Mouse (Mus musculus): Measurements from ENCODE around the gene Nostrin.

Nostrin gene

DNA sequence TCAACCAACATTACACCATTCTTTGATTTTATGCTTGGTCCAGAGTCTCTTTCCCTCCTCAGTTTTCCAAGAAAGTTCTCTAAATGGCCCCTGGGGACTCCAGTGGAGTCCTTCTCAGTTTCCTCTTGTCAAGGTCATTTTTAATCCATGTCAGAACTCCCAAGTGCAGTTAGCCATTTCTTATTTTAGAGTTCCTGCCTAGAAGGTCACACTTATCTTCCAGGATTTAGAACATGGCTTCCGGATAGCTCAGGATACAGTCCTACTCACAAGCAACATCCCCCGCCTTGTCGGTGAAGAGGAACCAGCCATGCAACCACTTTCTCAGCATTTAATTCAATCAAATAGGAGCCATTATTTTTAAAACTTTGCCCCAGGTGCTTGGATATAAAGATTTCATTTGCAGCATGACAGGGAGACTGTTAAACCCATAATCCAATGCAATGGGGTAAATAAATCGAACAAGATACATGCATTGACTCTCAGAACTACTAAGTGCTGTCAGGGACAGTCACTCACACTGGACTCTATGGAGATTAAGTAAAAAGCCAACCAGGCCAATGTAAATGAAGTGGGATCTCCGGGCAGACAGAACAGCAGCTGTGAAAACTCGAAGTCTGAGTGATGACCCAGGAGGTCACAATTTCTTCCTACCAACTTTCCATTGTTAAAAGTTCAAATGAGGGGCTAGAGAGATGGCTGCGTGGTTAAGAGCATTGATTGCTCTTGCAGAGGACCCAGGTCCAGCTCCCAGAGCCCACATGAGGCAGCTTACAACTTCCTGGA, 6.0 kb upstream of the Nostrin start:
- no peak for DNase-seq (ENCODE audit: low spot score in 2 of 2)

DNA sequence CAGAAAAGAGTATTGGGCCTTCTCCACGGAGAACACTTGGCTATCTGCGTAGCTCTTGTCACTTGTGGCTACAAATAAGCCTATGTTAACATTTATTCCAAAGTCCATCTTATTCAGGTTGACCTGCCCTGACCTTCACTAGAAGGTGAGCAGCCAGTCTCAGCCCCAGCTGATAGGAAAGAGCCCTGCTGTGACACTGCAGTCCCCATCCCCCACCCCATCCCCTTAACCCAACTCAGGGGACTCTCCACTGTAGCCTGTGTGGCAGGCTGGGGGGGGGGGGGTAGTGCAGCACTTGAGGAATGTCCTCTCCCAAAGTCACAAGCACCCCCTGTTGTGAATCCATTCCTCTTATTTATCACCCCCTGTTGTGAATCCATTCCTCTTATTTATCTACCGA, 3.6 kb upstream of the Nostrin start:
- no peak for DNase-seq (ENCODE audit: low spot score in 2 of 2)

DNA sequence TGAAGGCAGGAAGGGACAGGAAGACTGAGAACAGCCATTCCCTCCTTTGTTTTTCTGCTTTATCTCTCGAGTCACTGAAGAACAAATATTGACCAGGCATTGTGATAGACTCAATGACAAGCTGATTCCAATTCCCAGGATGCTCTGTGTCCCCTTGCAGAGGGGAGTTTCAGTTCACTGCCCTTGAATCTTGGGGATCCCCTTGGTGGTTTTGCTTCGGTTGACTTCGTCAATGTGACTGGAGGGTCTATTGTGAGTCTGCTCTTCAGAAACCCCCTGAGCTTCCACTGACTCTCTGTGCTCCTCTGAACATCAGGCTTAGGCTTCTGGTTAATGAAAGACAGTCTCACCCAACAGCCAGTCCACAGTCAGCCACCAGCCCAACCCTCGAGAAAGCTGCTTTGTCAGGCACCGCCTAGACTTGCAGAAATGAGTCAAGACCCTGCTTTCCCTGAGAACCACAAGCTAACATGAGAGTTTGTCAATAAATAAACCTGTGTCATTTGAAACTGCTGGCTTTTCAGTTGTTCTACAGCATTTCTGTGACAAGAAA, 3.0 kb upstream of the Nostrin start:
- DNase-seq (ENCODE audit: low spot score in 2 of 2), result no peak

DNA sequence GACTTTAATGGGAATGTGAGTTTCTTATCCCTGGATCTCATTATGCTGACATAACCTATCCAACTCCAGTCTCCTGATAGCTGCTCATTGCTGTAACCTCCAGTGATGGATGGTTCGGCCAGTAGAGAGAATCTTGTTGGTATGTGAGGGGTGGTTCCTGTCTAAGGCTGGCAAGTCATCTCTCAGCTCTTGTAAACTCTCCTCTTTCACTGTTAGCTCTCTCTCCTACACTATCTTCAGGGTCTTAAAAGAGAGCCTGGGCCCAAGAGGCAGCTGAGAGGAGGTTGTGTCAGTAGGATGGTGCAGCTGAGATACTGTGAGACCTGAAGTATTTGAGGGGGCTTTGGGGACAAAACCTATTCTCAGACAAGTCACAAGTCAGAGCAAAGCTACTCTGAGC, 1.4 kb upstream of the Nostrin start:
- no peak for DNase-seq (ENCODE audit: low spot score in 2 of 2)

DNA sequence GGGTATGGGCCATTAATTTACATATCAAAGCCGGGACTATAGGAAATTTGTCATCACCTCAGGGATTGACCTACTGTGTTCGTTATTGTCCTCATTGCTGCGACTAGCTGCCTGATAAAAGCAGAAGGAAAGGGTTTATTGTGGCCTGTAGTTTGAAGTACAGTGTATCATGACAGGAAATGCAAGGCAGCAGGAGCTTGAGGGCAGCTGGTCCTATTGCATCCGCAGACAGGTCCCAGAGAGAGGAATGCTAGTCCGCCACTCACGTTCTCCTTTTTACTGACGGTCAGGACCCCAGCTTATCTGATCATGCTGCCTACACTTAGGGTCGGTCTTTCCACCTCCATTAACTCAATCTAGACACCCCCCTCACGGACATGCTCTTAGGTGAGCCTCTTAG, 663 bp upstream of the Nostrin start:
- no peak for DNase-seq (ENCODE audit: low spot score in 2 of 2)

DNA sequence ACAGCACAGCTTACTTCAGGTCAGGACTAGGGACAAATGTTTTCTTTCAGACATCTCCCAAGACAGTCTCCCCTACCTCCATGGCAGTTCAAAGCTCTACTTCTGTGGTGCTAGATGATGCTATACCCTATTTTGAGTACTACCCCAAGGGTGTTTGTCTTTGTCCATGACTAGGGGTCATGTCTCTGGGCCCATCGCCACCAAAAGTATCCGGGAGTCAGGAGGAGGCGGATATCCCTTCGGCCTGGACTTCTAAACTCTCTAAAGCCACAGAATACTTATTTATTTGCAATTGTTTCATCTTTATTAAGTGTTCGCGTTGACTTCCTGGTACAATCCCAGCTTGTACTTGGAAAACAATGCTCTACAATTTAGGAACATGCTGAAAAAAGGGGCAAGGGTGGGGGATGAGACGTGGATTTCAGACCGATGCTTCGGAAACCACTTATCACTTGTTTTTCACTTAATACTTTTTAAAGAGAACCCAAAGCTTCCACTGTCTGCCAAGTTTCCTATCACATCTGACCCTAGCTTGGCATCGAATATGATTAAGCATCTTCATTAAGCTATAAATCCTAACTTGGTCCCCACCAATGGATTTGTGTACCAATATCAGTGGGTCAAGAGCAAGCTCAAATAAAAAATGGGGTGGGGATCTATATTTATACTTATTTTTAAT, 1.9 kb downstream of the Nostrin start:
- DNase-seq (ENCODE audit: low spot score in 2 of 2), result no peak

DNA sequence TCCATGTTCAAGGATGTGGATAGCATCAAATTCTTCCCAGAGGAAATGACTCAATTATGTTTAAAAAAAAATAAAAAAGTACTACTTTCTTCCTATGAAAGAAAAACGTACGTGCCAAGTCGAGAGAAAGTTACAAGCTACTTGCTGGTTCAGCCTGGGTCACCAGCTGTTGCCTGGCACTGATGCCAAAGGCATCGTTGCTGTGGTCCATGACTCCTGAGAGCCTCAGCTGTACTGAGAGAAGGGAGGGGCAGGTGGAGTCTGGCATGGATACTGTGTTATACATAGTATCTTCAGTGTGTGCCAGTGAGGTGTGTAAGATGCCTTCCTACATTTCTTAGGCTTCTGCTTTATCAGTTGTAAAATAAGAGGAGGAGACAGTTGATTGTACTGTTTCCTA, 3.2 kb downstream of the Nostrin start:
- DNase-seq (ENCODE audit: low spot score in 2 of 2), result no peak

DNA sequence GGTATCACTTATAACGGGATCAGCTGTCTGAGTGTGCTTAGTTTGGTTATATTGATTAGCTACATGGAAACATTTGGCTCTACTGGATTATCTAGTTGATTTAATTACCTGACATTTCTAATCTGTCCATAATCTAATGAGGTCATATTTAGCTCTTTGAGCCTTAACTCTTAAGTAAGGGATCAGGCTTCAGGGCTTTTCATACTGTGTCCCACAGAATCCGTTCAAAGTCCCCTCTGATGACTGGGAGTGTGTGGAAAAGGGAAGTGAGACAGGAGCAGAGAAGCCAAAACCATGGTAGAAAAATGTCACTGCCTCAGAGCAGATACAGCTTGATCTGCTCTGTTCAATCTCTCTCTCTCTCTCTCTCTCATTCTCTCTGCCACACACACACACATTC, 4.6 kb downstream of the Nostrin start:
- DNase-seq (ENCODE audit: low spot score in 2 of 2), result no peak

DNA sequence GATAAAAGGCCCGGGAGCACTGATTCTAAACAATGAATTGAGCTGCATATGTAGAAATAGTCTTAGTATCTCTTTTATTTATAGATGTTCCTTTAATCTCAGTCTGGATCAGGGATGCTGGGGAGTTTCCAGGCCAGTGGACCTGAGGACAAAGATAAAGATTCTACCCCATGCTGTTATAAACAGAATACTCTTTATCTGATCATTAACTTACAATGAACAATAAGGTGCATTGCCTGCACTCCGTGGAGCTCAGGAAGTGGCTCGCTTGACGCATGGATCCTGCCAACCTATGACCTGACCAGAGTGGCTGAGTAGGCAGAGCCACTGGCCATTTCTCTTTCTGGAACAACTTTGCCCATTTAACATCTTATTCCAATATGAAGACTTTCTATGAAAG, 5.2 kb downstream of the Nostrin start:
- DNase-seq (ENCODE audit: low spot score in 2 of 2), result no peak

DNA sequence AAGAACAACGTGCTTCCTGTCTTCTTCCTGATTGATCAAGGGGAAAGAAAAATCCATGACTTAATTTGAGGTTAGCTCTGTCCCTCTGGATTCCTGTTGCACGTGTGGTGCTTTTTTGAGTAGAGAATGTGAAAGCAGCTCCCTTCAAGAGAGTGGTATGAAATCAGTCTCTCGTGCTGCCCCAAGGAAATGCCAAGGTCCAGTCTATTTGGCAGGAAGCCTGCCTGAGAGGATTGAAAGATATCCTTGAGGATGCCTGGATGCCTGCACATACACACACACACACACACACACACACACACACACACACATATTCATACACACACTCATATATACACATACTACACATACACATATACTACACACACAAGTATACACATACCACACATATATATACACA, 13.1 kb downstream of the Nostrin start:
- no peak for DNase-seq (ENCODE audit: low spot score in 2 of 2)

DNA sequence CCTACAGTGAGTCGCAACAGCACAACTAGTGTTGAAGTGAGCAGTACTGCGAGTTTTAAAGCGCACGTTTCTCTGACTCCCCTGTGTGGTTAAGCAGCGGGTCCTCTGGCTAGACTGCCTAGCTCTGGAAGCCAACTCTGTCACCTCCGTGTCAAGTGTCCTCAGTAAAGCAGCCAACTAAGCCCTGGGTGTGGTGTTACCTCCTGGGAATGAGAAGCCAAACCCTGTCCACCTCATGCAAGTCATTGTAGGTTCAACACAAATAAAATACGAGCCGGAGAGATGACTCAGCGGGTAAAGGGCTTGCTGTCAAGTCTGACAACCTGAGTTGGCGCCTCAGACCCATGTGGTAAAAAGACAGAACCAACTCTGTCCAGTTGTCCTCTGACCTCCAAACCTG, 13.6 kb downstream of the Nostrin start:
- DNase-seq (ENCODE audit: low spot score in 2 of 2), result no peak

DNA sequence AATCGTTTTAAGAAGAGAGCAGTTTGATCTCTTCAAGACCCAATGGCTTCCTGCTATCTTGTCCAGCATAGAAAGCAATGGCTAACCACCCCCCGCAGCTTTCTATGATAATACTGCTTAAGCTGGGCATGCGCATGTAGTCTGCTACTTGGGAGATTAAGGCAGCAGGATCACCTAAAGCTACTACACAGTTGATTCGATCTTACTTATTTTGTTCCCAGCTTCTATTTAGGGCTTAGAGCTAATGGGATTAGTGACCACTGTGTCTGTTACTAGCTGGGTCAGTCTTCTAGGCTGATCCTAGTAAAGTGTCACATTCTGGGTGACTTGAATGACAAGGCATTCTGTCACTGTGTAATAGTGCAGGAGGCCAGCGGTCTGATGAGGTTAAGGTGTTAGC, 15.2 kb downstream of the Nostrin start:
- DNase-seq (ENCODE audit: low spot score in 2 of 2), result no peak

DNA sequence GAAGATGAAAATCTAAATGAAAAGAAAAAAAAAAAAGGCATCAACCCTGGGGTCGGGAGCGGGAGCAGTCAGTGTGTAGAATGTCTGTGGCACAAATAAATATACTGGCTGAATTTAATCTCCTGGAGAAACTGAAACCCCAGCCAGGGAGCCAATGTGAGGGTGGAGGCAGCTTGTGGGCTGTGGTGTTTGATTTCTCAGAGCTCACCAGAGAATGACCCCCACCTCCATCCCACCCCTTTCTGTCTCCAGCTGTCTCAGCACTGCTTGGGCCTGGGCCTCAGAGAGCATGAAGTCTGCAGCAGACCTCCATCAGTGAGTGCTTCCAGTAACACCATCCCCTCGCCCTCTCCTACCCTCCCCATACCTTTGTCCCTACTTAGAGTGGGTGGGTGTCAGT, 20.3 kb downstream of the Nostrin start:
- DNase-seq (ENCODE audit: low spot score in 2 of 2), result no peak

DNA sequence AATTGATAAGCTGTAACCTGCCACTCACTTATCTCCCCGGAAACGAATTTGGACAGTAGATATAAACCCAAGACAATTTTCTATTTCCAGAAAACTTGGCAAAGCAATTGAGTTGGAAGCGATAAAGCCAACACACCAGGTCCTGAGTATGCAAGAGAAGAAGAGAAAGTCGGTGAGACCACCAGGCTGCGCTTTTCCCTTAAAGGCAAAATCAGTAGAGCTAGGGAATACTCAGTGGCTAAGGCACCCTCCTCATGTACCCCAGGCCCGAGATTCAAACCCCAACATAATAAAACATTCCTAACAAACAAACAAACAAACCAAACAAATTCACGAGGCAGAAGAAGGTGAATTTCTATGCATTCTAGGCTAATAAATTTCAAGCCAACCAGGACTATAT, 20.7 kb downstream of the Nostrin start:
- no peak for DNase-seq (ENCODE audit: low spot score in 2 of 2)

DNA sequence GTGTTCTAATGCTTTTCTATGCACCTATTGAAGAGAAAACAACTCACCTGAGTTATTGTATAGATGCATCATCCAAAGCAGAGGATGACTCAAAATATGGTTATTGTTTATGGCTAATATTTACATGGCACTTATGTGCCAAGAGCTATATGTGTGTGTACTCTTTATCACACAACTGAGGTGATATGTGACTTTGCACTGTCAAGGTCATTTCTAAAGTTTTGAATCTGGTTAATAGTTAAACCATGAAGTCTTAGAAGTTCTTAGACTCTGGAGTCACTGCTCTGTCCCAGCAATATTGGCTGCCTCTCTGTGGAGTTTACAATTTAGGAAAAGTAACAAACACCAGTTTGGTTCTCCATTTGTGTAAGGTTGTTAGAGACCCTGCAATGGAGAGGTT, 23.3 kb downstream of the Nostrin start:
- DNase-seq (ENCODE audit: low spot score in 2 of 2), result no peak

DNA sequence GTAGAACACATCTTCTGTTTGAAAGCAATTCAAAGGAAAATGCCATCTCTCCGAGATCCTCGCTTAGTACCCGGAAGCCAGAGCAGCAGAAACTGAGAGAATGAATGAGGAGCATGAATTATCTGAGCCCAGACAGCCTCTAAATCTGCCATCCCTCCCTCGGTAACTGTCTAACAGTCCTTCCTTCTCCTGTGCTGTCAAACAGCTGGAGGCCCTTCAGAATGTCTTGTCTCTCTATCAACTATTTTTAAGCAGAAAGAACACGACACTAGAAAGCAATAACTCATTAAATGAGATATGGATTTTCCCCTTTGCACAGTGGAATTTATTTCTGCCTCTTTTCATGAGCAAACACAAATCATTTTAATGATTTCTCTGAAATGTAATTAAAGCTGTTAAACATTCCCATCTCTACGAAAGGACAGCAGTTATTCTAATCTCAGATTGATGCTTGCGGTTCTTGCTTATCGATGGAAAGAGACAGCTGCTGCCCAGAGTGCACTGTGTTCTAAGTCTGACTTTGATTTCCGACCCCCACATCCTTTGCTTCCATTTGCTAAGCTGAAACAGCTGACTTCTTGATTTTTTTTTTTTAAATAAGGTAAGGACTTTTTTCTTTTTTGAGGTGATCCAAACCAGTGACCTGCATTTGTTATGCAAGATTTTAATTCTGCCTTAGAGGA, 34.9 kb downstream of the Nostrin start:
- DNase-seq (ENCODE audit: low spot score in 2 of 2), result no peak

DNA sequence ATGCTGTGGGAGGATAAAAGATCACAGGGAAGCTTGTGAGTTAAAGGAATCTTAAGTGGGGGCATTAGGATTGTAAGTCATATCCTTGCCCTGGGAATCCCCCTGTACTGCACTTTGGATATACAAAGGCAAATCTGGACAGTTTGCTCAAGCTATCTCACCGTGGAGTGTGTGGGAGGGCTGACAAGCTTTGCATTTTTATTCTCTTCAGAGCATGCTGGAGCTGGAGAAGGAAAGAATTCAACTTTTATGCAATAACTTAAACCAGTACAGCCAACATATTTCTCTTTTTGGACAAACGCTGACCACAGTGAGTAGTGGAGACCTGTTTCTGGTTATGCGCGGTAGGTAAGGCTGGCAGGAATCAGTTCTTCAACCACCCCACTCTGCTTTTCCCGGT, 39.7 kb downstream of the Nostrin start:
- no peak for DNase-seq (ENCODE audit: low spot score in 2 of 2)

DNA sequence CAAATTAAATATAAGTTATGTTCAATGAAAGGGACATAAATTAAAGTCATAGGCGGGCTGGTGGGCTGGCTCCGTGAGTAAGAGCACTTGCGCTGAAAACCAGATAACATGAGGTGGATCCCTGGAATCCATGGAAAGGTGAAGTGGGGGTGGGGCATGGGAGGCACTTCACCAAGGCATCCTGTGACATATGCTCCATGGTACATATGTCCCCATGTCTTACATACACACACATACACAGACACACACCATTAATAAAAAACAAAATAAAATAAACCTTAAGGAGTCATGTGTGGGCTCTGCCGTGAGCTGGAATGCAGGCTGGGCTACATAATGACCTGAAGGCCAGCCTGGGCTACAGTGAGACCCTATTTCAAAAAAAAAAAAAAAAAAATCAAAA, 44.1 kb downstream of the Nostrin start:
- DNase-seq (ENCODE audit: low spot score in 2 of 2), result no peak

DNA sequence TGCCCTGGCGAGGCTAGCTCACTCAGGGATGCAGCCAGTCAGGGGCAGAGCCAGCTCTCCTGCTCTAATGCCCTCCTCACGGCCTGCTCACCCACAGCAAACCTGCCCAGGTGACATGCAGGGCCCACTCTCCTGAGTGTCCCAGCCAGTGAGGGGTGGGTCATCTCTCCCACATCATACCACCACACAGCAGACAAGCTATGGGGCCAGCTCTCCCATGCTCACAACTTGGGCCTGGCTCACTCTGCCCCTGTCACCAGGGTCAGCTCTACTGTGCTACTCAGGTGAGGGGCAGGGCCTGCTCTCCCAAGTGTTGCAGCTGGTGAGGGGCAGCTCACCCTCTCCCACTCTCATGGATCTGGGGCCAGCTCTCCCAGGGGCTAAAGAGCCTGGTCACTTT, 52.4 kb downstream of the Nostrin start:
- DNase-seq (ENCODE audit: low spot score in 2 of 2), result no peak

DNA sequence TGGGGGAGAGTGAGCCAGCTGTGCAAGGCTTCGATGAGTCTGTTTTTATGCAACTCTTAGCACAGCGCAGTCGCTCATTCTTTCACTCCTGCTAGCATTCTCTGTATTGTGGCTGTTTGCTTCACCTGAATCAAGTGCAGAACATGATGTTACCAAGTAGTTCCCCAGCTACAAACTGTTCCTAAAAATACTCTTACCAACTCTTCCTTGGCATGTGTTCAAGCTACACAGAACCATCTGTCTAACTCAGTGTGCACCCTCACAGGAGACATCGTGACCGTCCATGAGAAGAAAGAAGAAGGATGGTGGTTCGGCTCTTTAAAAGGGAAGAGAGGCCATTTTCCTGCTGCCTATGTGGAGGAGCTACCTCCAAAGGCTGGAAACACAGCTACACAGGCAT, 53.1 kb downstream of the Nostrin start:
- no peak for DNase-seq (ENCODE audit: low spot score in 2 of 2)

DNA sequence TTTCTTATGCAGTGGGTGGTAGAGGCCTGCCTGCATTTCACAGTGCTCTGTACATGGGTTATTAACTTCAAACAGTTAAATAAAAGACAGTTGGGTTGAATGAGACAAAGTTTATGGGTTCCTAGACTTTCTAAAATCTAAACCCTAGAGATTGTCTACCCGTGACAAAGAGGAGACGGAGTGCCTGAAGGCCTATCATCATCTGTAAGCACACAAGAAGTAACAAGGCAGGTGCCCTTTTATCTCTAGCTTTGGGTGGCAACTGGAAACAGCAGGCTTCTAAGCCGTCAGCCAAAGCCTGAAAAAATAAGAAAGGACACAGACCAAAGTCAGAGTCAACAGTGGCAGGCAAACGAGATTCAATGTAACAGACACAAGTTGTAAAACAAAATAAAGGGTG, 53.6 kb downstream of the Nostrin start:
- DNase-seq (ENCODE audit: low spot score in 2 of 2), result no peak

DNA sequence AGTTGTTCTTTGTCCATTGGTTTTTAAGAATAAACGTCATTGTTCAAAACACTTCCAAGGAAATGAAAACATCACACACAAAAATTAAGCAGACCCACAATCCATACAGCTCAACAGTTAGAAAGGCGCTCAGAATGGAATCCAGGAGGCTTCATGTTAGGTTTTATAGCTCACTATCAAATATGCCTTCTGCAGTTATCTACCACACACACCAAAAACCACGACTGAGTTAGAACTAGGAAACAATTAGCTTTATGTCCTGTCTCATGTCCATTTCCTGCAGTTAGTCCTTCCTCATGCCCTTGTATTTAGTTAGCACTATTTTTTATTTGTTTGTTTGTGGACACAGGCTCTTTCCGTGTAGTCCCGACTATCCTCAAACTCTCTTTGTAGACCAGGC, 55.5 kb downstream of the Nostrin start:
- DNase-seq (ENCODE audit: low spot score in 2 of 2), result no peak

DNA sequence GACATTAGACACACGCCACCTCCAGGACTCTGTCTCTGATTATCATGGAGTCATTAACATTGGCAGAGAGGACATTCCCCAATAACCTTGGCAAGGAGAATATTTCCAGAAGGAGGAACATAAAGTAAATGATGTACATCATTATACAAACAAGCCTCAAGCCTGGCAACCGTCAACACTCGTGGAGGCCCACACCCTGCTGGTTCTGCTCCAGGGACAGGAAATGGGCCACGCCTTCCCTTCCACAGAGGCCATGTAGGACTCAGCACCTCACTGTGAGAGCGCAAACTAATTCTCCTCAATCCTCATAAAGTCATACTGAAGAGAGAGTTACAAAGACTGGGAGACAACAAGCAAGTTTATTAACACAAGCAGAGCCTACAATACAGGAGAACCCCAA, 58.0 kb downstream of the Nostrin start:
- DNase-seq (ENCODE audit: low spot score in 2 of 2), result no peak

All from spleen, postnatal 4 days (tissue).